Mouse (Mus musculus) mesoderm, embryonic 11.5 days (tissue): Measurements from ENCODE around the gene Lrrc8e.

ENCODE experiments used
- DNase-seq: peaks from one replicate; pipeline ENCODE4 v3.0.0-alpha.2; 2012; ENCODE audit warnings: low read depth, low spot score

Lrrc8e gene

DNA sequence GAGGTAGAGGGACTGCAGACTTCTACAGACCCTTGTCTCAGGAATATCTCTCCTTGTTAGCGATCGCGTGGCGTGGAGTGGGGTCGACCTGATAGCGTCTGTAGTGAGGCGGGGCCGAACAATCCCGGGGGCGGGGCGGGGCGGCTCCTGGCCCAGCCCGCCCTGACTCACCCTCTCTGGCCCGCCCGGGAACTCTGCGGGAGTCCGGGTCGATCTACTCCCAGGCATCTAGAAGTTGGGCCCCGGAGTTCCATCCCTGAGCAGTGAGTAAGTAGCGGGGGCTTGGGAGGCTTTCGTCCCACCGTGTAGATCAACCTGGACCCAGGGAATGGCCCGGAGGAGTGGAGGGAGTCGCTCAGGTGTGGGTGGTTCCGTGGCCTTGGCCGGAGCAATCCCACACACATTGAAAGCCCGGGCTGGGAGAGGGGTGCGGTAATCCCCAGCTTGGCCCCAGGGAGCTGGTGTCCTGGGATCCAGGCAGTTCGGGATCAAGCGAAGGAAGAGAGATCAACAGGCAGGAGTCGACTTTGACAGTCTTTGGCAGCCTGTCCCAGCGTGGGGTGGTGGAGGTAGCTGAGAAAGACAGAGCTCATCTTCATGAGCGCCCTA lies at the start of gene Lrrc8e:
Gene Lrrc8e (plus strand): TSS at position 89 of the 609 bp plus-strand sequence.
- no peak for DNase-seq

DNA sequence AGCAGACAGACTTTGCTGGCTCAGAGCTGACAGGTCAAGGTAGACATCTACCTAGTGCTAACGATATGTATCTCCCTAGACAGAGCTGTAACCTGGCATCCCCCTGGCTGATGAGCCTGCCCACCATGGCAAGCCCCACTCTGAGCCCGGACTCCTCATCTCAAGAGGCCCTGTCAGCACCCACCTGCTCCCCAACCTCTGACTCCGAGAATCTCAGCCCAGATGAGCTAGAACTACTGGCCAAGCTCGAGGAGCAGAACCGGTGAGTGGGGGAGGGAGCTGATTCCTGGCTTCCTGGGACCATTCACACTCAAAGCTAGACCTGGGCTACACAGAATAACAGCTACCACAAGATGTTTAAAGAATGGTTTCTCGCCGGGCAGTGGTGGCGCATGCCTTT lies 43.2 kb upstream of the Lrrc8e start:
- no peak for DNase-seq

DNA sequence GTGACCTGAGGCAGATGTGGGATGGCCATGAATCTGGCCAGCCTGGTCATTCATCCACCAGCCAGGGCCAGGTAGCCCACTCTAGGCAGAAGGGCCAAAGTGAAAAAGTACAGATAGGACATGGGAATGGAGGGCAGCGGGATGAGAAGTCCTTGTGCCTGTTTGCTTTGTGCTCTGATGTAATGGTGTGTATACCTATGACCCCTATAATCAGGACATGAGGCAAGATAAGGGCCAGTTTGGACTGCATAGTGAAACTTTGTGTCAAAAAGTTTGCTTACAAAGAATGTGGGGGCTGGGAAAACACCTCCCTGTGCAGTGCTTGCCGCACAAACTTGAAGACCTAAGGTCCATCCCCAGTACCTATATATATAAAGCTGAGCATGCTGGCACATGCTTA lies 40.5 kb upstream of the Lrrc8e start:
- DNase-seq, result no peak

- no peak for DNase-seq
These were observed 38.0 kb upstream of the Lrrc8e start for GRCm38 (mm10) chr8:4188605-4189004.

DNA sequence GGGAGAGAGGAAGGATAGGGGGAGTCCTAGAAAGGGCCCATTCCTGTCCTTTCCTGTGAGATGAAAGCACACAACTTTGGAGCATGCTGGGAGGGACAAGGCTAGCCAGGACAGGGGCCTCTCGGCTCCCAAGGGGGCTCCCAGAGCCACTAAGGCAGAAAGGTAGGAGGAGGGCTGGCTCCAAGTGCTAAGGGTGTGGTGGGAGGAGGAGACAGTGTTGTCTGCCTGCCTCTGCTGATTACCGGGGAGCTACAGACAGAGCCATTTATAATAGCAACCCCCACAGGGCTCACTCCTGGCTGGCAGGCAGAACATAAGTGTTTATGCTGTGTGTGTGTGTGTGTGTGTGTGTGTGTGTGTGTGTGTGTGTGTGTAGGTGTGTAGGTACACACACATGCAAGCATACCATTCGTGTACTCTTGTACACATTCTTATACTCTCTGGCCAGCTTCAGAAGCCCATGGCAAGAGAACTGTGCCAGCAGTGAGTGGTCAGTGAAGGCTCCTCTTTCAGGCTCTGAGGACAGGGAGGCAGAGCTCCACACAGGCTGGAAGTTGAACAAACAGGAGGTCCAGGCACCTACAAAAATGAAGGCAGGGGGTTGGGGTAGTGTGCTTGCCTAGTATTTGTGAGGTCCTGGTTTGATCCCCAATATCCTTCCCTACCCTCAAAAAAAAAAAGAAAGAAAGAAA lies 37.5 kb upstream of the Lrrc8e start:
- DNase-seq, result no peak

GRCm38 (mm10) chr8:4192305-4192704 lies 34.3 kb upstream of the Lrrc8e start:
- DNase-seq, result peak; percentile 12

DNA sequence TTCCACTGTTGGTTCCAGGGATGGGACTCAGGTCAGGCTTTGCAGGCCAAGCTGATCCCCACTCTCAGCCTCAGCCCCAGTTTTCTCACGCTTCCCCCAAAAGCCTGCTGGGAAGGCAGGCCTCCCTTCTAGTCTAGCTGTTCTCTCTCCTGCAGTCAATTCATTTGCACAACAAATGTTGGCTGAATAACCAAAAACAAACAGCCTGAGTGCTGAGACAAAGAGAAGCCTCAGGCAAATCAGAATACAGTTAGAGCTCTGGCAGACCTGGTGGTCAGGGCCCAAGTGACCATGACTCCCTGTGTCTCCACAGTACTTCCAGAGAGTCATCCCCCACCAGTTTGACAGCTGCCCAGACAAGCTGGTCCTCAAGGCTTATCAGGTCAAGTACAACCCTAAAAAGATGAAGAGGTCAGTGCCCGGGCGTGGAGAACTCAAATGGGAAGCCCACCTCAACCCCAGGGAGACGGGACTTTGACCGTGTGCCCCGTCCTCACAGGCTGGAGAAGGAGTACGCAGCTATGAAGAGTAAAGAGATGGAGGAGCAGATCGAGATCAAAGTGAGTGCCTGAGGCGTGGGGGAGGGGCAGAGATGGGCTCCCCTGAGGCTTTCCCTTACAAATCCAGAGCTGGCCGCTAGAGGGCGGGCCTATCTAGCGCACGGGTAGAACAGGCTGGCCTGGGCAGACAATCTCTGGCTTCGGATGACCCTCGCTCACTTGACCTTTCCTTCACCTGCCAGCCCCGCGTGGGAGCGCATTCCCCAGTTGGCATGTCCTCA lies 33.6 kb upstream of the Lrrc8e start:
- peak; percentile 87 for DNase-seq

DNA sequence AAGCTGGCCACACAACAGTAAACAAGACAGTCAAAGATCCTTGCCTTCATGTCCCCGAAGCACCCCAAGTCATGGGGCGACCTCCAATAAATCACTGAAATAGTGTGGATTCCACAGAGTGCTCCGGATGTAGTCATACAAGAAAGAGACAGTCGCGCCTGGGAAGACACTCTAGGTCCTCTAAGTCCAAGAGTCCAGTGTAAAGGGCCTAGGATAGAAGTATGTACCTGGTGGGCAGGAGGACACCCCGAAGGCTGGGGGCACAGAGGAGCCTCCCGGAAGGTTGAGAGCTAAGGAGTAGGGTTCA lies 33.1 kb upstream of the Lrrc8e start:
- DNase-seq, result no peak

DNA sequence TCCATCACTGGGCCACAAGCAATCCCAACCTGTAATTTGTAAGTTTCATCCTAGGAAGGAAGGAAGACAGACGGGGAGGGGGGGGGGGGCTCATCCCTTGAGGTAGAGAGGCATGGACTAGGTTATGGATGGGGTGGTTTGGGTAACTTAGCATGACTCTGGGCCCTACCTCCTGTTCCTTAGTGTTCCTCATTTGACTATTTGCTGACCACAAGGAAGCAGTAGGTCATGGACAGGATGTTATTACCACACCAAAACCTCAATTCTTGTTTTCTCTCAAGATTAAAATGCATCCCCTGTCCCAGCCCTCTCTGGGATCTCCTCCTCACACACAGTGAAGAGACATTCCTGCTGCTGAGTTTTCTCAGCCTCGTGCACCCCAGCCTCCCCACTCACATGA lies 25.3 kb upstream of the Lrrc8e start:
- no peak for DNase-seq

- DNase-seq, result no peak
These were observed 21.1 kb upstream of the Lrrc8e start for GRCm38 (mm10) chr8:4205246-4206123.

- no peak for DNase-seq
These were observed 20.2 kb upstream of the Lrrc8e start for GRCm38 (mm10) chr8:4206182-4207015.

DNA sequence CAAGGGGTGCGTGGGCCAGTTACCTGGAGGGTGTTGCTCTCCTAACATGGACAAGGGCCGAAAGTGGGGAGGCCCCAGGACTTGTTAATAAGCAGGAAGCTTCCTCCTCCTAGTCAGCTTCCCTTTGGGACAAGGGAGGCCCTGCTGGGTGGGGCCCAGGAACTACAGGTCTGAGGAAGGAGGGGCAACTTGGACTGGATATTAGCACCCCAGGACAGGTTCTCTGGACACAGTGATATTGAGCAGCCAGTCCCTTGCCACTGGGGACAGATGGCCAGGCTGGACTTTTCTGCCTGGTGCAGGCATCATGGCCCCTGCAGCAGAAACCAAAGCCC lies 19.6 kb upstream of the Lrrc8e start:
- DNase-seq, result no peak

- no peak for DNase-seq
These were observed 15.5 kb upstream of the Lrrc8e start for GRCm38 (mm10) chr8:4211097-4211496.

- no peak for DNase-seq
These were observed 13.8 kb upstream of the Lrrc8e start for GRCm38 (mm10) chr8:4212809-4213209.

GRCm38 (mm10) chr8:4213210-4214005 lies 13.2 kb upstream of the Lrrc8e start:
- peak; percentile 23 for DNase-seq

DNA sequence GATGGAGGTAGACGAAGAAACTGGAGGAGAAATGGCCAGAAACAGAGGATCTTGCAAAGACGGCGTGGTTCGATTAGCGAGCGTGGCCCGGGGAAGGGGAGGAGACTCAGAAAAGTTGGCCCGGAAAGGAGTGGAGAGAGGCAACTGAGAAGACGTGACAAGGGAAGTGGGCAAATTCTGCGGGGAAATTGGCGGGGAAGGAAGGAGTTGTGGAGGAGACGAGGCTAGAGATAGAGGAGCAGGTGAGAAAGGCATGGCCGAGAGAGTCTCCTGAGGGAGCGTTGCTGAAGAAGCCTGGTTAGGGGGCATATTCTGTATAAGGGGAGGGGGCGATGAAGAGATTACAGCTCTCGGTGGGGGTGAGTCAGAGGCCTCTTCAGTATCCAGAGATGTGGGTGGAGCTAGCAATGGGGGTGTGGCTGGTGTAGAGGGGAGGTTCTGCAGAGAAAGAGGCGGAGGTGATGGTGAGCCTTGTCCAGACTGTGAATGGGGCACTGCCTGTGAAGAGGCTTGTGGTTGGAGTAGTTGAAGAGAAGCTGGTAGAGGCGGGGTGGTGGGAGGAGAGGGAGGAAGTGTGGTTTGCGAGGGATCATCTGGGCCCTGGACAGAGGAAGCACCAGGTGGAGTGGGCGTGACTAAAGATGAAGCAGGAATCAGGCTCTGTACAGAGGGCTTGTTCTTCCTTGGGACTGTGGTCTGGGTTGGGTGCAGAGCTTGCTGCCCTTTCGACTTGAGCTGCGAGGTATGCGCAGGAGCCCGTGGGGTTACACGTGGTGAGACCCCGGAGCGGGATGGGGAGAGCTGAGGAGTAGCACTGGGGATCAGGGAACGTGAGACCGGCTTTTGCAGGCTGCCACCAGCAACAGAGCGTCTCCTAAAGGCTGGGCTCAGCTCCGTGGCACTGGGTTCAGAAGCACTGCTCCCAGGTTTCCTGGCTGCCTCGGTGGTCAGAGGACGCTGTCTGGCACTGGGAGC lies 12.3 kb upstream of the Lrrc8e start:
- DNase-seq, result peak; percentile 32

DNA sequence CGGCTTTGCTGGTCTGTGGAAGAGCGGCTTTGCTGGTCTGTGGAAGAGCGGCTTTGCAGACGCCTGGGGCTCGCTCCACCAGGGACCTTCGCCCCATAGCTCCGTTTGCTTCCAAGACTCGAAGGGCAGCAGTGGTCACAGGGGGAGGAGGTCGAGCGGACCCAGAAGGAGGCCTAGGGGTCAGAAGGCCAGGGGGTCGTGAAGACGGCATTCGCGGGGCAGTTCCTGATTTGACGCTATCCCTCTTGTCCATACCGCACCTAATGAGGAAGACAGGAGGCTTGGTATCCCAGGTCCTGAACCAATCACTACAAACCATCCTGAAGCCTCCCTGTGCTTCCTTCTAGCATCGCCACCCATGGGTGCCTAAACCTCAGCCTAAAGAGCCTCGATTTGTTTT lies 10.3 kb upstream of the Lrrc8e start:
- DNase-seq, result no peak

DNA sequence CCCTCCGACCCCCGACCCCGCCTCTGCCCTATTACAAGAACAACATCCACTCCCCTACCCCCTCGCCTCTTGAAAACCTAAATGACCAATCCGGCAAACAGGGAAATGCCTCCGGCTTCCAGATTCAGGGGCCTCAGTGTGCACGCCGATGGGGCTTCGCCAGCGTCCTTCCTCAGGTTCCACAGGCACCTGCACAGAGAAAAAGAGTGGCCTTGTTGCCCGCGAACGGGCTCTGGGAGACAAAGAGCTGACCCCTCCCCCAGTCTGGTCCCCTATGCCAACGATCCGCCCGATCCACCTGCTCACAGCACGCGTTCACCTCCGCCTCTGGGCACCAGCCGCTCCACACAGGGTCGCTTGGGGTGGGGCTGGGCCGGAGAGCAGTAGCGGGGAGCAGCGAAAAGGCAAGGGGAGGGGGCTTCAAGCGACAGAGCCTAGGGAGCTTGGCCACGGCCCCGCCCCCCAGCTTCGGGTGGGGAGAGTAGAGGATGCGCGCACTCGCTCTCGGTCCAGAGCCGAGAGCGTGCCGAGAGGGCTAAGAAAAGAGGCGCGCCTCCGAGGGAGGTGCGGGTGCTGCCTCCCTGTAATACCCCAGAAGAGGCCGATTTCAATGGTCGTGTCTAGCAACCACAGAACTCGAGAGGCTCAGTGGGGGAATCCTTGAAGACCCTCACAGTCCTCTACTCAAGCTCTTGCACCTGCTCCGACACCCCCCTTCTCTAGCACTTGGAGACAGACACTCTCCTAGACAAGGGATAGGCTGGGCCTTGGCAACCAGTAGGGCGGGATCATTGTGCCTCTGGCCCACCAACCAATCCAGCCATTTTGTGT lies 9.6 kb upstream of the Lrrc8e start, which contains the start of gene Prr36:
Gene Prr36 (minus strand): TSS at position 669 of the 831 bp plus-strand sequence.
- DNase-seq, result peak; percentile 74
